Mouse (Mus musculus) kidney, embryonic 16.5 days (tissue): Measurements from ENCODE around the gene Prm3. TPM values are rescaled to one million over a fixed set of nuclear protein-coding genes. Genes with fewer than 3 reads are reported as not detected.
A peak's percentile ranks its signal among the peaks of the same experiment; 100 is the strongest.

Experiments
- ATAC-seq: fragments of 200-750 bp; cut with Nextera tagmentation; 2 replicates; pipeline ENCODE4 v1.8.0; 2017; ENCODE audit warnings: moderate TSS enrichment; ENCODE audit not compliant: low FRiP score, low TSS enrichment
- H3K27ac ChIP-seq: fragments of 300-500 bp; sonication (generic); 2 replicates; pipeline ENCODE4 v1.5.1; 2014; ENCODE audit warnings: low read length
- H3K27me3 ChIP-seq: fragments of 300-500 bp; sonication (generic); 2 replicates; pipeline ENCODE4 v1.6.1; 2014; ENCODE audit warnings: low read length, control low read depth, mixed read lengths; ENCODE audit not compliant: insufficient read depth
- H3K36me3 ChIP-seq: fragments of 300-500 bp; sonication (generic); 2 replicates; pipeline ENCODE4 v1.6.1; 2014; ENCODE audit warnings: low read length, control low read depth, mixed read lengths; ENCODE audit not compliant: insufficient read depth
- H3K4me1 ChIP-seq: fragments of 300-500 bp; sonication (generic); 2 replicates; pipeline ENCODE4 v1.6.1; 2014; ENCODE audit warnings: low read length, control low read depth, mixed read lengths; ENCODE audit not compliant: insufficient read depth
- H3K4me2 ChIP-seq: fragments of 300-500 bp; sonication (generic); replicated peaks from 2 replicates; pipeline ENCODE4 v1.6.1; 2014; ENCODE audit warnings: low read depth, low read length
- H3K4me3 ChIP-seq: fragments of 300-500 bp; sonication (generic); 2 replicates; pipeline ENCODE4 v1.5.1; 2014; ENCODE audit warnings: mild to moderate bottlenecking, low read length
- H3K9ac ChIP-seq: fragments of 300-500 bp; sonication (generic); replicated peaks from 2 replicates; pipeline ENCODE4 v1.6.1; 2014; ENCODE audit warnings: low read length
- H3K9me3 ChIP-seq: fragments of 300-500 bp; sonication (generic); 2 replicates; pipeline ENCODE4 v1.6.1; 2016; ENCODE audit warnings: low read length, control low read depth
- WGBS: fragments of 180-500 bp; shearing (Covaris S2); extraction: QIAGEN DNeasy Blood & Tissue Kit; methylation state at CpG from one replicate; pipeline ENCODE4 v1.1.7; 2014; 5-methylcytosine and 5-hydroxymethylcytosine counted together
- polyA plus RNA-seq: library from polyadenylated mRNA; unstranded; fragments of >200 nt; fragmentation: Nextera tagmentation; extraction: Ambion mirVana; gene quantifications from 2 replicates; pipeline ENCODE4 v1.2.1, GENCODE M21; 2015

Prm3 gene
- polyA plus RNA-seq, 1 experiment from 2014 or later: not detected

- H3K4me2 ChIP-seq: no peak overlapping the region
- no peak overlapping the region for H3K27ac ChIP-seq
- no peaks in the 10 kb centered on the region for H3K9me3 ChIP-seq
- no peak overlapping the region for H3K9ac ChIP-seq
- H3K4me1 ChIP-seq: peaks cover 4% of the 10 kb centered on the region; the same call in 1 of the 2 replicates
- H3K36me3 ChIP-seq: no peaks in the 10 kb centered on the region
- 34% methylated on average over 2 of the region's 2 CpGs for WGBS
- H3K27me3 ChIP-seq: no peaks in the 10 kb centered on the region
- no peak; the same call in 1 of the 2 replicates for ATAC-seq
- no peak overlapping the region for H3K4me3 ChIP-seq
These were observed 26.4 kb downstream of the Prm3 start for GRCm38 (mm10) chr16:10764323-10764722.

DNA sequence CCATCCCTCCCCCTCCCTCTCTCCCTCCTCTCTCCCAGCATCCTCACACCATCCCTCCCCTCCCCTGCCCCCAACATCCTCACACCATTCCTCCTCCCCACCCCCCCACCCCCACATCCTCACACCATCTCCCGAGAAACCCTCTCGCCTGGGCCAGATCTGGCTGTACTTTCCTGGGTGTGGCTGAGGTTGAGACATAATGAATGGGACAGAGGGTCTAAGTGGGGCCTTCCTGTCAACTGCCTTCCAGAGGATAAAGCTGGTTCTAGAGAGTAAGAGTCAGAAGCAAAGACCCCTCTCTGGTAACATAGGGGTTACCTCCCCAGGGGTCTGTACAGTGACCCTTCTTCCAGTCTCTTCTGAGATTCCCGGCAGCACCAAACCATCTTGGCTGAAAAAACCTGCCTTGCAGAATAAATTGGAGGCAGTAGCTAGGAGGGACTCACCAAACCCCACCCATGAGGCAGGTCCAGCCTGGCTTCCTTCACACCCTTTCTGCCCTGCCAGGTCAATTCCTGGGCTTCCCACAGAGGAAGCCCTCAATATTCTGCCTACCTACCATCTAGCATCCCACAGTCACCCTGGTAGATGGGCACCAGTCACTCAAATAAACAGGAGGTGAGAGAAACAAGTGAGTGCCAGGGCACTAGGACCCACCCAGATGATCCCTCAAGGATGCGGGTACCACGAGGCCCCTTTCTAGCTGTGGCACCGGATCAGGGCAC is 27.0 kb downstream of the Prm3 start:
- H3K4me3 ChIP-seq: no peak overlapping the region
- ATAC-seq: no peak
- H3K4me1 ChIP-seq: peaks cover under 1% of the 10 kb centered on the region; the same call in 1 of the 2 replicates
- no peak overlapping the region for H3K4me2 ChIP-seq
- H3K9me3 ChIP-seq: no peaks in the 10 kb centered on the region
- no peak overlapping the region for H3K9ac ChIP-seq
- 49% methylated on average over 6 of the region's 6 CpGs for WGBS
- no peaks in the 10 kb centered on the region for H3K36me3 ChIP-seq
- no peaks in the 10 kb centered on the region for H3K27me3 ChIP-seq
- no peak overlapping the region for H3K27ac ChIP-seq

DNA sequence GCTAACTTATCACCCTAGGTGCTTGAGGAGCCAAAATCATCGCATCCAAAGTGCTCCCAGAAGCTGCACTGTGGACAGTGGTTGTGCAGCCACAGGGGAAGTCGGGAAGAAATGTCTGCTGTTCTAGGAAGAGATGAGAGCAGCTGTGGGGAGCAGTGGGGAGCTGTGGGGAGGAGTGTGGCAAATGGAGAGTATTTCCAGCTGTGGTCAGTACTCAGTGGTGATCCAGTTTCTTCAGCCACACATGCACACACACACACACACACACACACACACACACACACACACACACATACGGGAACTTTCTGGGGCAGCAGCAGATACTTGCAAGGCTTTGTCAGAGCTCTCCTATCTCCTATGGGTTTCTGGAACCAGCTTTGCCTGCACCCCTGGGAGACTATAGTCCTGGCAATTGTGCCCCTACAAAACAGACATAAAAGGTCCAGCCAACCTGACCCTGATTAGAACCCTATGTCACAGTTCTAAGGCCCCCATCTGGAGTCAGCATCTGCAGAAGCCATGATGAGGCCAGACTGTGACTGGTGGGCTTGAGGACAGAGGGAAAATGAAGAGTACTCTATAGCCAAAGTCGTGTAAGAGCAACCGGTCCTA is 28.0 kb downstream of the Prm3 start:
- H3K4me1 ChIP-seq: no peaks in the 10 kb centered on the region
- H3K9ac ChIP-seq: no peak overlapping the region
- no peaks in the 10 kb centered on the region for H3K27me3 ChIP-seq
- ATAC-seq: no peak
- H3K36me3 ChIP-seq: no peaks in the 10 kb centered on the region
- no peak overlapping the region for H3K27ac ChIP-seq
- no peak overlapping the region for H3K4me3 ChIP-seq
- WGBS: 60% methylated on average over 5 of the region's 5 CpGs
- no peak overlapping the region for H3K4me2 ChIP-seq
- H3K9me3 ChIP-seq: no peaks in the 10 kb centered on the region

GRCm38 (mm10) chr16:10761182-10761581 is 29.5 kb downstream of the Prm3 start:
- no peaks in the 10 kb centered on the region for H3K27me3 ChIP-seq
- H3K36me3 ChIP-seq: no peaks in the 10 kb centered on the region
- H3K4me3 ChIP-seq: no peak overlapping the region
- no peaks in the 10 kb centered on the region for H3K9me3 ChIP-seq
- H3K27ac ChIP-seq: no peak overlapping the region
- 58% methylated on average over 8 of the region's 8 CpGs for WGBS
- no peak overlapping the region for H3K4me2 ChIP-seq
- no peak overlapping the region for H3K9ac ChIP-seq
- H3K4me1 ChIP-seq: no peaks in the 10 kb centered on the region
- no peak for ATAC-seq

- no peaks in the 10 kb centered on the region for H3K9me3 ChIP-seq
- 72% methylated on average over 6 of the region's 6 CpGs for WGBS
- H3K9ac ChIP-seq: no peak overlapping the region
- no peak overlapping the region for H3K27ac ChIP-seq
- no peaks in the 10 kb centered on the region for H3K4me1 ChIP-seq
- ATAC-seq: no peak
- no peak overlapping the region for H3K4me2 ChIP-seq
- no peaks in the 10 kb centered on the region for H3K27me3 ChIP-seq
- no peak overlapping the region for H3K4me3 ChIP-seq
- no peaks in the 10 kb centered on the region for H3K36me3 ChIP-seq
These were observed 34.5 kb downstream of the Prm3 start for GRCm38 (mm10) chr16:10756168-10756567.

DNA sequence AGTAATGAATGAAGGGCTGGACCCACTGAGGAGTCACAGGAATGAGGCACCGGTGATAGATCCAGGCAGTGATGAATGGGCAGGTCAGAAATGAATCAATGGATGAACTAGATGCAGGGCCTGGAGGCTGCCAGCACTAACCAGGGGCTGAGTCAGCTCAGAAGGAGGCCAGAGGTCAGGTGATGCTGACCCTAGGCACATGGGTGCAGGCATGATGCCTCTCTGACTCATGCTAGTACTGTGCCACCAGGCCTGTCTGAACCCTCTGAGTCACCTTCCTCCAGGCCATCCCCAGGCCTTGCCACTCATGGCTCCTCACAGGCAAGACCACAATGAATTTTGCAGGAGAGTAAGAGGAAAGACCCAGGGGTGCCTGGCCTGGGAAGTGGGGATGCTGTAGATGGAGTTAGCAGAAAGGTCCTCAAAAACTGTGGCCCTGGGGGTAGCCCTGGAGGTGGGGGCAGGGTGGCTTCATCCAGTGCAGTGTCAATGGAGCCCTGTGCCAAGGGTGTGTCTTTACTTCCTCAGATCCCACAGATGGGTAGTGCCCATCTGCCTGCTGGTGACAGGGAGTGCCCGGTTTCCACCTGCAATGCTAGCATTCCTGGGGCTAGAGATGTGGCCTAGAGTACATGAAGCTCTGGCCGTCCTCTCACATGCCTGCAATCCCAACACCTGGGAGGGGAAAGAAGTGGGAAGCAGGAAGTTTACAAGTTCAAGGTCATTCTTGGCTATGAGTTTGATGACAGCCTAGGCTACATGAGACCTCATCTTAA is 36.0 kb downstream of the Prm3 start:
- Histone ChIP-seq H3K9me3 (no peaks in the 10 kb centered on the region), H3K27me3 (no peaks in the 10 kb centered on the region), H3K4me3 (no peak overlapping the region), H3K4me1 (no peaks in the 10 kb centered on the region), H3K9ac (no peak overlapping the region), H3K36me3 (no peaks in the 10 kb centered on the region), H3K27ac (no peak overlapping the region), H3K4me2 (no peak overlapping the region)
- ATAC-seq: no peak
- WGBS: 82% methylated on average over 3 of the region's 3 CpGs

DNA sequence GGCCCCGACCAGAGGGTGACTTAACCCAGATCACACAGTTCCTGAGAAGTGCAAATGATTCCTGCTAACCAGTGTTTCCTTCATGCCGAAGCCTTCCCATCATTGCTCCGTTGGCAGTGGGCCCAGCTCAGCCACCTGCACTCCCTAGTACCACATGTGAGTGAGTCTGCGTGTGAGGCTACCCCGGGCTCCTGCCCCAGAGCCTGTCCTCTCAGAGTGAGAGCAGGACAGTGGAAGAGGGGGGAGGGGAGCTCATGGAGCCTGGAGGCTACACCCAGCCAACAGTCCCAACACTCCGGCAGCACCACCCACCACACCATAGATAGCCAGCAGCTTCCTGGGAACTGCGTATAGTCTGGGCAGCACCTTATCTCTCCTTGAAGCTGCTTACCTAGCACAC is 40.9 kb downstream of the Prm3 start:
- Histone ChIP-seq H3K9ac (no peak overlapping the region), H3K9me3 (no peaks in the 10 kb centered on the region), H3K36me3 (no peaks in the 10 kb centered on the region), H3K27ac (no peak overlapping the region), H3K4me1 (no peaks in the 10 kb centered on the region; the same call in 1 of the 2 replicates), H3K4me3 (no peak overlapping the region), H3K4me2 (no peak overlapping the region), H3K27me3 (no peaks in the 10 kb centered on the region)
- peak; percentile 29; the same call in 1 of the 2 replicates for ATAC-seq
- WGBS: 50% methylated on average over 7 of the region's 7 CpGs

DNA sequence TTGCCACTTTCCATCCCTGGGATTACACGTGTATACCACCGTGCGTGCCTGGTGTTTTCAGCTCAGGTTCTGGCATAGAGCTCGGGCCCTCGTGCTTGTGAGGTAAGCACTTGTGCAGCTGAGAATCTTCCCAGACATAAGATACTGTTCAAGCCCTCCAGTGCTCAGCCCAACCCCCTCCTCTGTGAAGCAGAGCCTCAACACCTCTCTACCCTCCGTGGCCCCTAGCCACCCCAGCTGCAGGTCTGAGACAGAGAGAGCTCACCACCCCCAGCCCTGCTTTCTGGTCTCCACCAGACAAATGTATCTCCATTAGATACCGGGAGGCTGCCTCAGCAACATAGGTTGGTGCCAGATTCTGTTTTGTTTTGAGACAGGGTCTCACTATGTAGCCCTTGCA is 41.5 kb downstream of the Prm3 start:
- 50% methylated on average over 7 of the region's 7 CpGs for WGBS

GRCm38 (mm10) chr16:10741082-10741481 is 49.6 kb downstream of the Prm3 start:
- H3K9me3 ChIP-seq: no peaks in the 10 kb centered on the region
- no peaks in the 10 kb centered on the region for H3K27me3 ChIP-seq
- no peaks in the 10 kb centered on the region for H3K36me3 ChIP-seq
- WGBS: 81% methylated on average over 2 of the region's 2 CpGs
- no peak overlapping the region for H3K9ac ChIP-seq
- H3K4me2 ChIP-seq: no peak overlapping the region
- H3K4me1 ChIP-seq: peaks cover 22% of the 10 kb centered on the region
- no peak overlapping the region for H3K4me3 ChIP-seq
- no peak overlapping the region for H3K27ac ChIP-seq
- ATAC-seq: no peak

More for the DNA sequence above, 41.5 kb downstream of the Prm3 start:
- no peaks in the 10 kb centered on the region for H3K9me3 ChIP-seq
- ATAC-seq: no peak; the same call in 1 of the 2 replicates
- H3K4me1 ChIP-seq: peaks cover 5% of the 10 kb centered on the region; the same call in 1 of the 2 replicates
- no peak overlapping the region for H3K4me2 ChIP-seq
- no peaks in the 10 kb centered on the region for H3K36me3 ChIP-seq
- no peak overlapping the region for H3K4me3 ChIP-seq
- H3K27me3 ChIP-seq: no peaks in the 10 kb centered on the region
- no peak overlapping the region for H3K27ac ChIP-seq
- no peak overlapping the region for H3K9ac ChIP-seq
